Mouse (Mus musculus): ENCODE data around the gene Ace. TPM values are rescaled to one million over a fixed set of nuclear protein-coding genes. Genes with fewer than 3 reads are reported as not detected.

Ace gene
- polyA plus RNA-seq, 1 experiment from 2014 or later, result 1.4 TPM

- 51% methylated on average over 10 of the region's 10 CpGs for WGBS
These were observed 1.2 kb downstream of the Ace start for GRCm38 (mm10) chr11:105968948-105969347.

GRCm38 (mm10) chr11:105969516-105969915 lies 1.8 kb downstream of the Ace start:
- Histone ChIP-seq H3K4me1 (replicated peaks; ENCODE audit: control insufficient read depth, insufficient read depth, low read length) (0 out of 2 replicates have a peak, but pooled peaks cover 10% of the 10 kb centered on the region), H3K4me3 (ENCODE audit: low read depth, low read length) (no peak overlapping the region), H3K9ac (ENCODE audit: low read length) (no peak overlapping the region), H3K27ac (ENCODE audit: low read depth) (no peak overlapping the region), H3K4me2 (ENCODE audit: low read length) (no peak overlapping the region), H3K9me3 (ENCODE audit: control insufficient read depth, low read length) (no peaks in the 10 kb centered on the region), H3K27me3 (replicated peaks; ENCODE audit: control insufficient read depth, insufficient read depth, low read length) (peaks cover 44% of the 10 kb centered on the region), H3K36me3 (ENCODE audit: control insufficient read depth, insufficient read depth, low read length) (no peaks in the 10 kb centered on the region)
- DNase-seq (ENCODE audit: low spot score), result no peak
- WGBS, result 65% methylated on average over 1 of the region's 1 CpGs
- ATAC-seq (replicated peaks; ENCODE audit: low FRiP score, low TSS enrichment, low read depth), result no peak

More at GRCm38 (mm10) chr11:105968948-105969347, 1.2 kb downstream of the Ace start:
- Histone ChIP-seq H3K9me3 (ENCODE audit: control insufficient read depth, low read length) (no peaks in the 10 kb centered on the region), H3K9ac (ENCODE audit: low read length) (no peak overlapping the region), H3K4me3 (ENCODE audit: low read depth, low read length) (no peak overlapping the region), H3K4me1 (replicated peaks; ENCODE audit: control insufficient read depth, insufficient read depth, low read length) (0 out of 2 replicates have a peak, but pooled peaks cover 10% of the 10 kb centered on the region), H3K36me3 (ENCODE audit: control insufficient read depth, insufficient read depth, low read length) (no peaks in the 10 kb centered on the region), H3K27ac (ENCODE audit: low read depth) (no peak overlapping the region), H3K27me3 (replicated peaks; ENCODE audit: control insufficient read depth, insufficient read depth, low read length) (peaks cover 44% of the 10 kb centered on the region), H3K4me2 (ENCODE audit: low read length) (no peak overlapping the region)
- no peak for DNase-seq (ENCODE audit: low spot score)
- ATAC-seq (replicated peaks; ENCODE audit: low FRiP score, low TSS enrichment, low read depth), result no peak

- Histone ChIP-seq H3K27me3 (replicated peaks; ENCODE audit: control insufficient read depth, insufficient read depth, low read length) (peaks cover 4% of the 10 kb centered on the region; the same call in 1 of the 2 replicates), H3K27ac (ENCODE audit: low read depth) (no peak overlapping the region), H3K36me3 (ENCODE audit: control insufficient read depth, insufficient read depth, low read length) (no peaks in the 10 kb centered on the region), H3K4me3 (ENCODE audit: low read depth, low read length) (no peak overlapping the region), H3K4me1 (replicated peaks; ENCODE audit: control insufficient read depth, insufficient read depth, low read length) (no peaks in the 10 kb centered on the region), H3K9me3 (ENCODE audit: control insufficient read depth, low read length) (no peaks in the 10 kb centered on the region), H3K9ac (ENCODE audit: low read length) (no peak overlapping the region), H3K4me2 (ENCODE audit: low read length) (no peak overlapping the region)
- 94% methylated on average over 6 of the region's 6 CpGs for WGBS
- DNase-seq (ENCODE audit: low spot score) (no peak), ATAC-seq (replicated peaks; ENCODE audit: low FRiP score, low TSS enrichment, low read depth) (no peak)
These were observed 6.8 kb downstream of the Ace start for GRCm38 (mm10) chr11:105974593-105974992.

DNA sequence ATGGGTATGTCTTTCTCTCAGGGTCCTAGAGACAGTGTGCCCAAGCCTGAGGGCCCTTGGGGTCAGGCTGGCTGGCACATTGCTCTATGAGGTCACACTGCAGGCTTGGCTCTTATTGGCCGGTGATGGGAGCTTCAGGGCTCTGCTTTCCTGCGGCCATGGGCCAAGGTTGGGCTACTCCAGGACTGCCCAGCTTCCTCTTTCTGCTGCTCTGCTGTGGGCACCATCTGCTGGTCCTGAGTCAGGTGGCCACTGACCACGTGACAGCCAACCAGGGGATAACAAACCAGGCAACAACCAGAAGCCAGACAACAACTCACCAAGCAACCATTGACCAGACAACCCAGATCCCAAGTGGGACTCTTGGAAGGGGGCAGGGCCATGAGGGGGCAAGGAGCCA lies 7.3 kb downstream of the Ace start:
- Histone ChIP-seq H3K4me1 (replicated peaks; ENCODE audit: control insufficient read depth, insufficient read depth, low read length) (no peaks in the 10 kb centered on the region), H3K4me3 (ENCODE audit: low read depth, low read length) (no peak overlapping the region), H3K36me3 (ENCODE audit: control insufficient read depth, insufficient read depth, low read length) (no peaks in the 10 kb centered on the region), H3K27ac (ENCODE audit: low read depth) (no peak overlapping the region), H3K9me3 (ENCODE audit: control insufficient read depth, low read length) (no peaks in the 10 kb centered on the region), H3K4me2 (ENCODE audit: low read length) (no peak overlapping the region), H3K27me3 (replicated peaks; ENCODE audit: control insufficient read depth, insufficient read depth, low read length) (no peaks in the 10 kb centered on the region), H3K9ac (ENCODE audit: low read length) (no peak overlapping the region)
- 80% methylated on average over 3 of the region's 3 CpGs for WGBS
- DNase-seq (ENCODE audit: low spot score), result no peak
- ATAC-seq (replicated peaks; ENCODE audit: low FRiP score, low TSS enrichment, low read depth), result no peak

GRCm38 (mm10) chr11:105975636-105976035 lies 7.9 kb downstream of the Ace start:
- no peak overlapping the region for H3K9ac ChIP-seq (ENCODE audit: low read length)
- no peaks in the 10 kb centered on the region for H3K4me1 ChIP-seq (replicated peaks; ENCODE audit: control insufficient read depth, insufficient read depth, low read length)
- no peak overlapping the region for H3K4me3 ChIP-seq (ENCODE audit: low read depth, low read length)
- no peak overlapping the region for H3K27ac ChIP-seq (ENCODE audit: low read depth)
- no peak for ATAC-seq (replicated peaks; ENCODE audit: low FRiP score, low TSS enrichment, low read depth)
- H3K9me3 ChIP-seq (ENCODE audit: control insufficient read depth, low read length), result no peaks in the 10 kb centered on the region
- WGBS, result 87% methylated on average over 5 of the region's 5 CpGs
- no peak for DNase-seq (ENCODE audit: low spot score)
- H3K4me2 ChIP-seq (ENCODE audit: low read length), result no peak overlapping the region
- H3K27me3 ChIP-seq (replicated peaks; ENCODE audit: control insufficient read depth, insufficient read depth, low read length), result no peaks in the 10 kb centered on the region
- H3K36me3 ChIP-seq (ENCODE audit: control insufficient read depth, insufficient read depth, low read length), result no peaks in the 10 kb centered on the region

DNA sequence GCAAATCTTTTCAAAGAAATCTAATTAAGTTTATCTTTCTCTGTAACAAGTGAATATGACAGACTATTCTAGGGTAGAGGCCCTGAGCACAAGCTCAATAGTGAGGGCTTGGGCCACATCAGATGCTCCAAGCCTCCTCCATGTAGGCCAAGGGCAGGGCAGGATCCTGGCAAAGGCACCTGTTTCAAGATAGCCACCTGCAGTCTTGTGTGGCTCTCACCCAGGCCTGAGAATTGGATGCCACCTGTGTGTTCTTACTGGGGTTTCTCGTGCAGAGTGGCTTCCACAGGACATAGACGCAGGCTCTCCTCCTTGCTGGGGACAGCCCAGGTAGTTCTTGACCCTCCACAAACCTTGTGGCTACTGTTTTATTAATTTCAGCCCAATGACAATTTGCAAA lies 10.5 kb downstream of the Ace start:
- Histone ChIP-seq H3K4me3 (ENCODE audit: low read depth, low read length) (no peak overlapping the region), H3K27me3 (replicated peaks; ENCODE audit: control insufficient read depth, insufficient read depth, low read length) (no peaks in the 10 kb centered on the region), H3K9ac (ENCODE audit: low read length) (no peak overlapping the region), H3K4me2 (ENCODE audit: low read length) (no peak overlapping the region), H3K9me3 (ENCODE audit: control insufficient read depth, low read length) (no peaks in the 10 kb centered on the region), H3K27ac (ENCODE audit: low read depth) (no peak overlapping the region), H3K36me3 (ENCODE audit: control insufficient read depth, insufficient read depth, low read length) (no peaks in the 10 kb centered on the region), H3K4me1 (replicated peaks; ENCODE audit: control insufficient read depth, insufficient read depth, low read length) (no peaks in the 10 kb centered on the region)
- no peak for ATAC-seq (replicated peaks; ENCODE audit: low FRiP score, low TSS enrichment, low read depth)
- no peak for DNase-seq (ENCODE audit: low spot score)
- 93% methylated on average over 2 of the region's 2 CpGs for WGBS

GRCm38 (mm10) chr11:105978634-105979033 lies 10.9 kb downstream of the Ace start:
- Histone ChIP-seq H3K4me1 (replicated peaks; ENCODE audit: control insufficient read depth, insufficient read depth, low read length) (no peaks in the 10 kb centered on the region), H3K27ac (ENCODE audit: low read depth) (no peak overlapping the region), H3K9me3 (ENCODE audit: control insufficient read depth, low read length) (no peaks in the 10 kb centered on the region), H3K4me2 (ENCODE audit: low read length) (no peak overlapping the region), H3K36me3 (ENCODE audit: control insufficient read depth, insufficient read depth, low read length) (no peaks in the 10 kb centered on the region), H3K4me3 (ENCODE audit: low read depth, low read length) (no peak overlapping the region), H3K9ac (ENCODE audit: low read length) (no peak overlapping the region), H3K27me3 (replicated peaks; ENCODE audit: control insufficient read depth, insufficient read depth, low read length) (no peaks in the 10 kb centered on the region)
- DNase-seq (ENCODE audit: low spot score) (no peak), ATAC-seq (replicated peaks; ENCODE audit: low FRiP score, low TSS enrichment, low read depth) (no peak)
- WGBS, result 72% methylated on average over 5 of the region's 5 CpGs

DNA sequence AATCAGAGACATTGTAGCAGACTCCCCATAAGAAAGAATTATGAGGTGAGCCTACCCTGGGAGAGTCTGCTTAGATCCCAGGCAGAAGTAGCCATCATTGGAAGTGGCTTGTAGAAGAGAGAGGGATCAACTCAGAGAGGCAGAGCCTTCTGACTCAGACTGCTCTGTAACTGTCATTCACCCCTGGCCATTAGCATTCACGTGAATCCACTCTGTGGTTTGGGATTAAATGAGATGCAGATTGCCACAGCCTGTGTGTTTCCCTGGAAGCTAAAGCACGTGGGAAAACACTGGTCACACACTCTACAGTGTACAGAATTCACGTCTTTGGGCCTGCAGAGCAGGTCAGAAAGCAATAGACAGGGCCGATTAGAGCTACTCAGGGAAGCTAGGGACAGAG lies 16.7 kb downstream of the Ace start:
- H3K4me3 ChIP-seq (ENCODE audit: low read depth, low read length), result no peak overlapping the region
- DNase-seq (ENCODE audit: low spot score), result no peak
- 77% methylated on average over 4 of the region's 4 CpGs for WGBS
- no peak overlapping the region for H3K9ac ChIP-seq (ENCODE audit: low read length)
- no peak for ATAC-seq (replicated peaks; ENCODE audit: low FRiP score, low TSS enrichment, low read depth)
- no peaks in the 10 kb centered on the region for H3K36me3 ChIP-seq (ENCODE audit: control insufficient read depth, insufficient read depth, low read length)
- H3K27me3 ChIP-seq (replicated peaks; ENCODE audit: control insufficient read depth, insufficient read depth, low read length), result no peaks in the 10 kb centered on the region
- H3K27ac ChIP-seq (ENCODE audit: low read depth), result no peak overlapping the region
- H3K9me3 ChIP-seq (ENCODE audit: control insufficient read depth, low read length), result no peaks in the 10 kb centered on the region
- no peak overlapping the region for H3K4me2 ChIP-seq (ENCODE audit: low read length)
- H3K4me1 ChIP-seq (replicated peaks; ENCODE audit: control insufficient read depth, insufficient read depth, low read length), result no peaks in the 10 kb centered on the region

GRCm38 (mm10) chr11:105987446-105987845 lies 19.7 kb downstream of the Ace start:
- H3K4me1 ChIP-seq (replicated peaks; ENCODE audit: control insufficient read depth, insufficient read depth, low read length), result no peaks in the 10 kb centered on the region
- ATAC-seq (replicated peaks; ENCODE audit: low FRiP score, low TSS enrichment, low read depth), result no peak
- no peak overlapping the region for H3K9ac ChIP-seq (ENCODE audit: low read length)
- no peak overlapping the region for H3K4me3 ChIP-seq (ENCODE audit: low read depth, low read length)
- 76% methylated on average over 6 of the region's 6 CpGs for WGBS
- no peaks in the 10 kb centered on the region for H3K36me3 ChIP-seq (ENCODE audit: control insufficient read depth, insufficient read depth, low read length)
- no peak for DNase-seq (ENCODE audit: low spot score)
- no peak overlapping the region for H3K27ac ChIP-seq (ENCODE audit: low read depth)
- no peak overlapping the region for H3K4me2 ChIP-seq (ENCODE audit: low read length)
- no peaks in the 10 kb centered on the region for H3K27me3 ChIP-seq (replicated peaks; ENCODE audit: control insufficient read depth, insufficient read depth, low read length)
- H3K9me3 ChIP-seq (ENCODE audit: control insufficient read depth, low read length), result no peaks in the 10 kb centered on the region
